Mouse (Mus musculus) midbrain, postnatal 0 days (tissue): ENCODE results near the gene Igfbp3. TPM values are rescaled to one million over a fixed set of nuclear protein-coding genes. Genes with fewer than 3 reads are reported as not detected.
A peak's percentile ranks its signal among the peaks of the same experiment; 100 is the strongest.

Experiments
- ATAC-seq: fragments of 200-750 bp; cut with Nextera tagmentation; 2 replicates; pipeline ENCODE4 v1.8.0; 2017; ENCODE audit warnings: moderate number of reproducible peaks, mild to moderate bottlenecking, moderate TSS enrichment, moderate library complexity; ENCODE audit not compliant: low FRiP score
- DNase-seq: peaks from one replicate; pipeline ENCODE4 v3.0.0-alpha.2; 2015; ENCODE audit warnings: low spot score
- H3K27ac ChIP-seq: fragments of 300-500 bp; sonication (generic); 2 replicates; pipeline ENCODE4 v1.5.1; 2014; ENCODE audit warnings: low read depth, mild to moderate bottlenecking, low read length, mixed read lengths
- H3K27me3 ChIP-seq: fragments of 300-500 bp; sonication (generic); 2 replicates; pipeline ENCODE4 v1.6.1; 2014; ENCODE audit warnings: low read length, control low read depth, mixed read lengths; ENCODE audit not compliant: insufficient read depth
- H3K36me3 ChIP-seq: fragments of 300-500 bp; sonication (generic); 2 replicates; pipeline ENCODE4 v1.6.1; 2014; ENCODE audit warnings: low read length, control low read depth, mixed read lengths; ENCODE audit not compliant: insufficient read depth
- H3K4me1 ChIP-seq: fragments of 300-500 bp; sonication (generic); 2 replicates; pipeline ENCODE4 v1.6.1; 2014; ENCODE audit warnings: mild to moderate bottlenecking, control low read depth, antibody characterized with exemption, low read length, mixed read lengths; ENCODE audit not compliant: insufficient read depth
- H3K4me2 ChIP-seq: fragments of 300-500 bp; sonication (generic); 2 replicates; pipeline ENCODE4 v1.6.1; 2014; ENCODE audit warnings: low read depth, mild to moderate bottlenecking, low read length, mixed read lengths; ENCODE audit not compliant: poor library complexity, severe bottlenecking
- H3K4me3 ChIP-seq: fragments of 300-500 bp; sonication (generic); 2 replicates; pipeline ENCODE4 v1.5.1; 2014; ENCODE audit warnings: low read depth, mild to moderate bottlenecking, low read length, moderate library complexity
- H3K9ac ChIP-seq: fragments of 300-500 bp; sonication (generic); replicated peaks from 2 replicates; pipeline ENCODE4 v1.6.1; 2014; ENCODE audit warnings: mild to moderate bottlenecking, low read length, moderate library complexity, mixed read lengths; ENCODE audit not compliant: poor library complexity, severe bottlenecking
- H3K9me3 ChIP-seq: fragments of 300-500 bp; sonication (generic); 2 replicates; pipeline ENCODE4 v1.6.1; 2016; ENCODE audit warnings: low read length, control low read depth
- CTCF ChIP-seq: IDR thresholded peaks from 2 replicates; pipeline ENCODE4 v1.5.1; 2016; ENCODE audit warnings: antibody characterized with exemption, mild to moderate bottlenecking
- WGBS: fragments of 180-500 bp; shearing (Covaris S2); extraction: QIAGEN DNeasy Blood & Tissue Kit; methylation state at CpG from one replicate; pipeline ENCODE4 v1.1.7; 2014; 5-methylcytosine and 5-hydroxymethylcytosine counted together
- polyA plus RNA-seq: library from polyadenylated mRNA; unstranded; fragments of >200 nt; fragmentation: Nextera tagmentation; extraction: Ambion mirVana; gene quantifications from 2 replicates; pipeline ENCODE4 v1.2.1, GENCODE M21; 2015
- total RNA-seq: library from RNA; depleted of rRNA; stranded (reverse); fragments of >200 nt; gene quantifications from 2 replicates; pipeline ENCODE4 v1.2.3, GENCODE M21; 2014

The Igfbp3 gene
- total and polyA plus RNA-seq, 2 experiments from 2014 or later, result 19.4 to 38.0 TPM

GRCm38 (mm10) chr11:7169645-7170044 lies 44.1 kb downstream of the Igfbp3 start:
- Histone ChIP-seq H3K27ac (no peak overlapping the region), H3K4me3 (no peak overlapping the region), H3K27me3 (no peaks in the 10 kb centered on the region), H3K36me3 (peaks cover 39% of the 10 kb centered on the region), H3K9me3 (no peaks in the 10 kb centered on the region), H3K4me2 (no peak overlapping the region), H3K9ac (no peak overlapping the region), H3K4me1 (no peaks in the 10 kb centered on the region)
- 100% methylated on average over 1 of the region's 1 CpGs for WGBS
- ATAC-seq (no peak), DNase-seq (no peak)
- no peak for TF ChIP-seq CTCF

GRCm38 (mm10) chr11:7164416-7164815 lies 49.3 kb downstream of the Igfbp3 start:
- WGBS, result 40% methylated on average over 4 of the region's 4 CpGs
- Histone ChIP-seq H3K27ac (no peak overlapping the region), H3K27me3 (no peaks in the 10 kb centered on the region), H3K36me3 (peaks cover 28% of the 10 kb centered on the region), H3K4me3 (no peak overlapping the region), H3K9ac (no peak overlapping the region), H3K4me1 (no peaks in the 10 kb centered on the region; the same call in 1 of the 2 replicates), H3K4me2 (no peak overlapping the region), H3K9me3 (no peaks in the 10 kb centered on the region)
- no peak for TF ChIP-seq CTCF
- DNase-seq (no peak), ATAC-seq (no peak)

- Histone ChIP-seq H3K27me3 (no peaks in the 10 kb centered on the region), H3K4me2 (no peak overlapping the region), H3K27ac (no peak overlapping the region), H3K4me3 (no peak overlapping the region), H3K9ac (no peak overlapping the region), H3K36me3 (peaks cover 21% of the 10 kb centered on the region), H3K4me1 (no peaks in the 10 kb centered on the region; the same call in 1 of the 2 replicates), H3K9me3 (no peaks in the 10 kb centered on the region)
- DNase-seq (peak; percentile 70), ATAC-seq (0 out of 2 replicates have a peak, but pooled peaks have one; percentile 29)
- TF ChIP-seq CTCF, result peak; percentile 92
- 77% methylated on average over 8 of the region's 8 CpGs for WGBS
Observed at GRCm38 (mm10) chr11:7161502-7162174, 52.1 kb downstream of the Igfbp3 start.

- H3K27ac ChIP-seq, result peak overlapping the region; percentile 8; the same call in 1 of the 2 replicates
- DNase-seq, result peak; percentile 63
- peak; percentile 68 for ATAC-seq
- no peaks in the 10 kb centered on the region for H3K9me3 ChIP-seq
- H3K4me2 ChIP-seq, result no peak overlapping the region
- no peaks in the 10 kb centered on the region for H3K27me3 ChIP-seq
- TF ChIP-seq CTCF, result no peak
- no peak overlapping the region for H3K9ac ChIP-seq
- peaks cover 15% of the 10 kb centered on the region for H3K36me3 ChIP-seq
- H3K4me1 ChIP-seq, result no peaks in the 10 kb centered on the region; the same call in 1 of the 2 replicates
- H3K4me3 ChIP-seq, result no peak overlapping the region
- WGBS, result 19% methylated on average over 4 of the region's 4 CpGs
Observed at GRCm38 (mm10) chr11:7160637-7161101, 53.1 kb downstream of the Igfbp3 start.

- peak overlapping the region; percentile 8; the same call in 1 of the 2 replicates for H3K27ac ChIP-seq
- ATAC-seq (no peak), DNase-seq (peak; percentile 42)
- H3K4me2 ChIP-seq, result no peak overlapping the region
- TF ChIP-seq CTCF, result no peak
- peaks cover 10% of the 10 kb centered on the region; the same call in 1 of the 2 replicates for H3K36me3 ChIP-seq
- H3K9ac ChIP-seq, result no peak overlapping the region
- no peaks in the 10 kb centered on the region for H3K27me3 ChIP-seq
- H3K4me3 ChIP-seq, result no peak overlapping the region
- 49% methylated on average over 6 of the region's 6 CpGs for WGBS
- no peaks in the 10 kb centered on the region; the same call in 1 of the 2 replicates for H3K4me1 ChIP-seq
- no peaks in the 10 kb centered on the region for H3K9me3 ChIP-seq
Observed at GRCm38 (mm10) chr11:7160146-7160545, 53.6 kb downstream of the Igfbp3 start.

- ATAC-seq, result no peak
- WGBS, result 89% methylated on average over 6 of the region's 6 CpGs
- peaks cover 11% of the 10 kb centered on the region; the same call in 1 of the 2 replicates for H3K36me3 ChIP-seq
- H3K9ac ChIP-seq, result no peak overlapping the region
- H3K27ac ChIP-seq, result no peak overlapping the region
- no peak overlapping the region for H3K4me2 ChIP-seq
- H3K4me3 ChIP-seq, result no peak overlapping the region
- H3K27me3 ChIP-seq, result no peaks in the 10 kb centered on the region
- TF ChIP-seq CTCF, result no peak
- no peaks in the 10 kb centered on the region; the same call in 1 of the 2 replicates for H3K4me1 ChIP-seq
- no peak for DNase-seq
- H3K9me3 ChIP-seq, result no peaks in the 10 kb centered on the region
Observed at GRCm38 (mm10) chr11:7158196-7158595, 55.5 kb downstream of the Igfbp3 start.
